Mouse (Mus musculus) brain, embryonic 14.5 days (tissue): ENCODE data around the gene Pdk2.

Experiments
- CTCF ChIP-seq: fragments of 200-500 bp; IDR thresholded peaks from 2 replicates; pipeline ENCODE4 v1.5.1; 2012; ENCODE audit warnings: inconsistent platforms, mild to moderate bottlenecking, moderate library complexity, borderline replicate concordance; ENCODE audit not compliant: insufficient read depth, insufficient read length; ENCODE audit errors: extremely low read depth
- POLR2A ChIP-seq: fragments of 200-500 bp; IDR thresholded peaks from 2 replicates; pipeline ENCODE4 v1.6.1; 2012; ENCODE audit warnings: mild to moderate bottlenecking, inconsistent platforms, borderline replicate concordance; ENCODE audit not compliant: poor library complexity, insufficient read depth, insufficient read length, severe bottlenecking; ENCODE audit errors: extremely low read depth

GRCm38 (mm10) chr11:95011416-95011815 is 29.7 kb downstream of the Pdk2 start:
- TF ChIP-seq CTCF (no peak), POLR2A (no peak)
